Comparison of ENCODE assay signal across 23 mouse cellular contexts in the genomic region with DNA sequence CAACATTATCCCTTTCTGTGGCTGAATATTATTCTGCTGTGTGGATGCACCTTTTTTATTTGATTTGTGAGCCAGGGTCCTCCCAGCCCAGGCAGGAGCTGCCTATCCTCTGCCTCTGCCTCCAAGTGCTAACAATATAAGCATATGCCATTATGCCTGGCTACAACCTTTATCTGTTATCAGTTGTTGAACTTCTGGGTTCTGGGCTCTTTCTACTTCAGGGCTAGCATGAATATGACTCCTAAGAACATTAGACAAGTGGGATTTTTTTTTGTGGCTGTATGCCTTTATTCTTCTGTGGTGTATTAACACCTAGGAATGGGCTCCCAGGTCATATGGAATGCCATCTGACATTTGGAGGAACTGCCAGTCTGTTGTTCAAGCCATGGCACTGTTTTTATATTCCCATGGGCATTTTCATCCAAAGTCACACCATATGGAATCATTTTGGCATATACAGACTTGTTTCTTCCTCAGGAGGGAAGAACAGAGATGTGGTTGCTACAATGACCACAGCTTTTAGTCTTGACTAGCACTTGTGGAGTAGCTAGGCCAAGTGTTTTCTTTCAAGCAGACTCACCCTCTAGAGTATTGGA.
"Had no signal": no experiment of that assay in that cellular context is flagged by ENCODE, and none has a peak within 500 bp of the region (broad histone marks: within the 10 kb centered on the region; RNA-seq: fewer than 3 reads in every experiment).

No protein-coding gene starts in this region.

- H3K27ac ChIP-seq: kidney, postnatal 0 days; layer of hippocampus, adult 2 months; limb, embryonic 12.5 days; limb, embryonic 15.5 days; liver, embryonic 12.5 days; liver, embryonic 15.5 days; midbrain, embryonic 10.5 days; midbrain, embryonic 13.5 days; neural tube, embryonic 13.5 days; stomach, embryonic 15.5 days had no signal

- H3K36me3 ChIP-seq: limb, embryonic 12.5 days; limb, embryonic 15.5 days; liver, embryonic 12.5 days; liver, embryonic 15.5 days; midbrain, embryonic 10.5 days; midbrain, embryonic 13.5 days; neural tube, embryonic 13.5 days; stomach, embryonic 15.5 days had no signal

- DNase-seq: kidney, adult 2 months; kidney, postnatal 25 days; layer of hippocampus, adult 9-11 months; left cerebral cortex, postnatal 4 days; lung, adult 2 months; lung, postnatal 14 days; lung, postnatal 4 days; retina, postnatal 1 day; right cerebral cortex, postnatal 25 days; spleen, adult 18-20 months; thymus, postnatal 36 days had no signal

- H3K9ac ChIP-seq: limb, embryonic 12.5 days; limb, embryonic 15.5 days; liver, embryonic 12.5 days; liver, embryonic 15.5 days; midbrain, embryonic 13.5 days; neural tube, embryonic 13.5 days; stomach, embryonic 15.5 days had no signal

- H3K4me2 ChIP-seq: limb, embryonic 12.5 days; limb, embryonic 15.5 days; liver, embryonic 12.5 days; liver, embryonic 15.5 days; midbrain, embryonic 13.5 days; neural tube, embryonic 13.5 days; stomach, embryonic 15.5 days had no signal

- H3K9me3 ChIP-seq: limb, embryonic 15.5 days; liver, embryonic 12.5 days; liver, embryonic 15.5 days; midbrain, embryonic 10.5 days; midbrain, embryonic 13.5 days; stomach, embryonic 15.5 days had no signal

- H3K4me3 ChIP-seq: layer of hippocampus, adult 2 months; limb, embryonic 12.5 days; limb, embryonic 15.5 days; liver, embryonic 12.5 days; liver, embryonic 15.5 days; midbrain, embryonic 10.5 days; midbrain, embryonic 13.5 days; myocyte; neural tube, embryonic 13.5 days; stomach, embryonic 15.5 days had no signal

- ATAC-seq: liver, embryonic 12.5 days; midbrain, embryonic 13.5 days; midbrain, embryonic 16.5 days had no signal

- H3K27me3 ChIP-seq: limb, embryonic 12.5 days; limb, embryonic 15.5 days; liver, embryonic 12.5 days; liver, embryonic 15.5 days; midbrain, embryonic 13.5 days; stomach, embryonic 15.5 days had no signal
